In genomic region chr9:47354866-47355265, GRCm38 (mm10) we compare ENCODE assay signal across 18 mouse cellular contexts.
A peak's percentile ranks its signal among the peaks of the same experiment; 100 is the strongest.
DNase-seq lines count a peak whose midpoint lies in the region; ATAC-seq lines count a peak whose summit lies in the region.
"Had no signal": no experiment of that assay in that cellular context is flagged by ENCODE, and none has a peak within 500 bp of the region (broad histone marks: within the 10 kb centered on the region; RNA-seq: fewer than 3 reads in every experiment).

No protein-coding gene starts in this region.

- WGBS in forebrain, embryonic 10.5 days, result 91% methylated on average over 9 of the region's 9 CpGs
- WGBS in forebrain, embryonic 11.5 days, result 89% methylated on average over 9 of the region's 9 CpGs

- no peak overlapping the region for H3K4me2 ChIP-seq in forebrain, embryonic 11.5 days (ENCODE audit: low read depth, low read length, severe bottlenecking)
- H3K4me2 ChIP-seq: hindbrain, embryonic 12.5 days; neural tube, embryonic 13.5 days had no signal

- DNase-seq in forebrain, embryonic 10.5 days (ENCODE audit: extremely low spot score, low spot score), result no peak
- DNase-seq in forebrain, embryonic 11.5 days (ENCODE audit: low spot score), result no peak
- peak; percentile 39 for DNase-seq in left cerebral cortex, adult 11 months (ENCODE audit: low spot score)
- no peak for DNase-seq in left cerebral cortex, postnatal 4 days
- DNase-seq in frontal cortex, postnatal 36 days (ENCODE audit: low spot score in 2 of 2), result peak; percentile 39 to 62
- DNase-seq in retina, postnatal 1 day, result peak; percentile 92
- no peak for DNase-seq in c-Kit-positive CD71-positive TER-119-positive erythroid progenitor cells, embryonic 14.5 days (ENCODE audit: low spot score)
- DNase-seq in adrenal gland, adult 2 months, result no peak
- DNase-seq: adrenal gland, postnatal 10 days; cerebellum, postnatal 10 days; heart, adult 18-20 months; kidney, adult 11 months; liver, postnatal 0 days; thymus, postnatal 14 days had no signal

- H3K9me3 ChIP-seq in forebrain, embryonic 10.5 days, result no peaks in the 10 kb centered on the region
- H3K9me3 ChIP-seq in forebrain, embryonic 11.5 days (ENCODE audit: control insufficient read depth, low read length), result no peaks in the 10 kb centered on the region
- H3K9me3 ChIP-seq: embryonic facial prominence, embryonic 10.5 days; hindbrain, embryonic 12.5 days; neural tube, embryonic 13.5 days had no signal

- H3K9ac ChIP-seq in forebrain, embryonic 11.5 days (ENCODE audit: low read length), result no peak overlapping the region
- H3K9ac ChIP-seq: hindbrain, embryonic 12.5 days; liver, postnatal 0 days; neural tube, embryonic 13.5 days had no signal

- H3K36me3 ChIP-seq in forebrain, embryonic 10.5 days (replicated peaks), result no peaks in the 10 kb centered on the region
- H3K36me3 ChIP-seq in forebrain, embryonic 11.5 days (ENCODE audit: control insufficient read depth, insufficient read depth, low read length), result no peaks in the 10 kb centered on the region
- H3K36me3 ChIP-seq: embryonic facial prominence, embryonic 10.5 days; hindbrain, embryonic 12.5 days; neural tube, embryonic 13.5 days had no signal

- peaks cover 91% of the 10 kb centered on the region for H3K27me3 ChIP-seq in forebrain, embryonic 10.5 days (ENCODE audit: poor library complexity, severe bottlenecking)
- H3K27me3 ChIP-seq in forebrain, embryonic 11.5 days (ENCODE audit: control insufficient read depth, insufficient read depth, low read length), result peaks cover 2% of the 10 kb centered on the region; the same call in 1 of the 2 replicates

- no peak for ATAC-seq in forebrain, embryonic 11.5 days (replicated peaks; ENCODE audit: low FRiP score)
- ATAC-seq: liver, postnatal 0 days; midbrain, embryonic 16.5 days had no signal

- peaks cover 46% of the 10 kb centered on the region for H3K4me1 ChIP-seq in forebrain, embryonic 10.5 days
- H3K4me1 ChIP-seq in forebrain, embryonic 11.5 days (replicated peaks; ENCODE audit: control insufficient read depth, insufficient read depth, low read length), result peaks cover 13% of the 10 kb centered on the region; the same call in 1 of the 2 replicates

- no peak overlapping the region for H3K4me3 ChIP-seq in forebrain, embryonic 10.5 days
- H3K4me3 ChIP-seq in forebrain, embryonic 11.5 days (ENCODE audit: low read depth, low read length), result no peak overlapping the region
- H3K4me3 ChIP-seq: embryonic facial prominence, embryonic 10.5 days; hindbrain, embryonic 12.5 days; neural tube, embryonic 13.5 days had no signal

- intact Hi-C loops in left cerebral cortex, postnatal 4 days (cut with DNase I), result no loop called here

- 0 out of 2 replicates have a peak overlapping the region, but pooled peaks have one; percentile 4 for H3K27ac ChIP-seq in forebrain, embryonic 10.5 days
- no peak overlapping the region for H3K27ac ChIP-seq in forebrain, embryonic 11.5 days (ENCODE audit: low read depth, low read length)
- H3K27ac ChIP-seq: hindbrain, embryonic 12.5 days; neural tube, embryonic 13.5 days had no signal

Comparison
In these comparisons a context has a peak if more than half of its experiments do, and no peak if none do; other contexts are left out.
1. DNase-seq: peak in left cerebral cortex, adult 11 months (single experiment), frontal cortex, postnatal 36 days (2 of 2) and retina, postnatal 1 day (single experiment); none in forebrain, embryonic 10.5 days (single experiment), forebrain, embryonic 11.5 days (single experiment), left cerebral cortex, postnatal 4 days (single experiment), c-Kit-positive CD71-positive TER-119-positive erythroid progenitor cells, embryonic 14.5 days (single experiment) and adrenal gland, adult 2 months (single experiment).